Mouse (Mus musculus) small intestine, adult 2 months (tissue): ENCODE measurements around the gene Morf4l1. TPM values are rescaled to one million over a fixed set of nuclear protein-coding genes. Genes with fewer than 3 reads are reported as not detected.
"Not testable (repeated sequence)": the region's sequence is repeated elsewhere in the genome, so short reads cannot be mapped to it uniquely, and the experiment has no call there.

Source experiments
- H3K27ac ChIP-seq: fragments of 200-500 bp; 2 replicates; pipeline ENCODE4 v1.5.1; 2012; ENCODE audit warnings: low read depth, low read length, control low read depth, inconsistent platforms; ENCODE audit not compliant: insufficient read depth
- H3K27me3 ChIP-seq: fragments of 200-500 bp; 2 replicates; pipeline ENCODE4 v1.6.1; 2012; ENCODE audit warnings: mild to moderate bottlenecking, moderate library complexity, low read length, inconsistent platforms; ENCODE audit not compliant: control insufficient read depth, insufficient read depth
- H3K36me3 ChIP-seq: fragments of 200-500 bp; 2 replicates; pipeline ENCODE4 v1.6.1; 2012; ENCODE audit warnings: mild to moderate bottlenecking, low read length, control low read depth, inconsistent platforms; ENCODE audit not compliant: control insufficient read depth, insufficient read depth
- H3K4me1 ChIP-seq: fragments of 200-500 bp; 2 replicates; pipeline ENCODE4 v1.6.1; 2012; ENCODE audit warnings: low read length, inconsistent platforms, mixed read lengths; ENCODE audit not compliant: control insufficient read depth, insufficient read depth, insufficient read length
- H3K4me3 ChIP-seq: fragments of 200-500 bp; 2 replicates; pipeline ENCODE4 v1.5.1; 2012; ENCODE audit warnings: low read depth, mild to moderate bottlenecking, control low read depth, inconsistent platforms, low read length, moderate library complexity
- CTCF ChIP-seq: fragments of 200-500 bp; IDR thresholded peaks from 2 replicates; pipeline ENCODE4 v1.5.1; 2012; ENCODE audit warnings: low read depth, mild to moderate bottlenecking, control low read depth, inconsistent platforms, low read length, moderate library complexity, mixed read lengths; ENCODE audit not compliant: insufficient replicate concordance, insufficient read length; ENCODE audit errors: extremely low read depth
- POLR2A ChIP-seq: fragments of 200-500 bp; IDR thresholded peaks from 2 replicates; pipeline ENCODE4 v1.6.1; 2012; ENCODE audit warnings: low read depth, mild to moderate bottlenecking, control low read depth, inconsistent platforms, low read length, moderate library complexity
- WGBS: fragments of 180-500 bp; shearing (Covaris S2); methylation state at CpG from one replicate; pipeline ENCODE4 v1.1.7; 2018; 5-methylcytosine and 5-hydroxymethylcytosine counted together
- polyA plus RNA-seq: library from polyadenylated mRNA; depleted of rRNA; stranded (reverse); fragments of >200 nt; gene quantifications from 2 replicates; pipeline ENCODE4 v1.2.3, GENCODE M21; 2012

Morf4l1 gene
- polyA plus RNA-seq, 1 experiment = 21.0 TPM

GRCm38 (mm10) chr9:90076849-90077461, 37.6 kb downstream of the Morf4l1 start:
- no peak overlapping the region for H3K27ac ChIP-seq
- no peak overlapping the region for H3K4me3 ChIP-seq
- WGBS = 66% methylated on average over 8 of the region's 8 CpGs
- TF ChIP-seq CTCF (peak; percentile 88; the same call in 1 of the 2 replicates), POLR2A (no peak)
- no peaks in the 10 kb centered on the region for H3K27me3 ChIP-seq
- no peaks in the 10 kb centered on the region for H3K4me1 ChIP-seq
- no peaks in the 10 kb centered on the region for H3K36me3 ChIP-seq

GRCm38 (mm10) chr9:90076131-90076530, 38.4 kb downstream of the Morf4l1 start:
- TF ChIP-seq CTCF = no peak
- TF ChIP-seq POLR2A = no peak
- no peaks in the 10 kb centered on the region for H3K4me1 ChIP-seq
- H3K4me3 ChIP-seq = no peak overlapping the region
- no peaks in the 10 kb centered on the region for H3K36me3 ChIP-seq
- H3K27ac ChIP-seq = no peak overlapping the region
- 89% methylated on average over 5 of the region's 5 CpGs for WGBS
- no peaks in the 10 kb centered on the region for H3K27me3 ChIP-seq

- H3K36me3 ChIP-seq = no peaks in the 10 kb centered on the region
- no peak for TF ChIP-seq POLR2A
- TF ChIP-seq CTCF = no peak
- H3K27ac ChIP-seq = no peak overlapping the region
- no peaks in the 10 kb centered on the region for H3K27me3 ChIP-seq
- H3K4me3 ChIP-seq = no peak overlapping the region
- WGBS = 81% methylated on average over 4 of the region's 4 CpGs
- H3K4me1 ChIP-seq = no peaks in the 10 kb centered on the region
Observed at GRCm38 (mm10) chr9:90075336-90075735, 39.2 kb downstream of the Morf4l1 start.

GRCm38 (mm10) chr9:90070174-90070573, 44.4 kb downstream of the Morf4l1 start:
- Histone ChIP-seq H3K4me3 (no peak overlapping the region), H3K36me3 (peaks cover 11% of the 10 kb centered on the region)
- no peak for TF ChIP-seq POLR2A
- no peak for TF ChIP-seq CTCF

GRCm38 (mm10) chr9:90069485-90069884, 45.1 kb downstream of the Morf4l1 start:
- H3K4me1 ChIP-seq = no peaks in the 10 kb centered on the region
- peaks cover 11% of the 10 kb centered on the region for H3K36me3 ChIP-seq
- no peak overlapping the region for H3K4me3 ChIP-seq
- H3K27me3 ChIP-seq = no peaks in the 10 kb centered on the region
- 59% methylated on average over 7 of the region's 7 CpGs for WGBS
- TF ChIP-seq POLR2A = no peak
- TF ChIP-seq CTCF = no peak
- H3K27ac ChIP-seq = no peak overlapping the region

More at GRCm38 (mm10) chr9:90070174-90070573, 44.4 kb downstream of the Morf4l1 start:
- no peaks in the 10 kb centered on the region for H3K4me1 ChIP-seq
- H3K27me3 ChIP-seq = no peaks in the 10 kb centered on the region
- H3K27ac ChIP-seq = no peak overlapping the region
- WGBS = 78% methylated on average over 7 of the region's 7 CpGs

GRCm38 (mm10) chr9:90068786-90069185, 45.8 kb downstream of the Morf4l1 start:
- TF ChIP-seq POLR2A (no peak), CTCF (no peak)
- no peaks in the 10 kb centered on the region for H3K4me1 ChIP-seq
- no peak overlapping the region for H3K4me3 ChIP-seq
- 56% methylated on average over 6 of the region's 6 CpGs for WGBS
- H3K36me3 ChIP-seq = peaks cover 13% of the 10 kb centered on the region
- H3K27me3 ChIP-seq = no peaks in the 10 kb centered on the region
- H3K27ac ChIP-seq = no peak overlapping the region

- no peak overlapping the region for H3K4me3 ChIP-seq
- no peak overlapping the region for H3K27ac ChIP-seq
- H3K4me1 ChIP-seq = no peaks in the 10 kb centered on the region
- no peaks in the 10 kb centered on the region for H3K27me3 ChIP-seq
- WGBS = 54% methylated on average over 2 of the region's 2 CpGs
- no peak for TF ChIP-seq CTCF
- TF ChIP-seq POLR2A = no peak
- peaks cover 17% of the 10 kb centered on the region for H3K36me3 ChIP-seq
Observed at GRCm38 (mm10) chr9:90067341-90067740, 47.2 kb downstream of the Morf4l1 start.

GRCm38 (mm10) chr9:90060932-90061331, 53.6 kb downstream of the Morf4l1 start:
- not testable (repeated sequence) for H3K27ac ChIP-seq, H3K4me3 ChIP-seq, H3K27me3 ChIP-seq, H3K4me1 ChIP-seq
- WGBS = 84% methylated on average over 5 of the region's 5 CpGs
- H3K36me3 ChIP-seq = peaks cover 20% of the 10 kb centered on the region
